Mouse (Mus musculus) spleen, adult 12 weeks (tissue): ENCODE measurements around the gene Nudt9.

Source experiments
- DNase-seq: peaks from one replicate; pipeline ENCODE4 v3.0.0; 2022; ENCODE audit warnings: low spot score

Nudt9 gene

GRCm38 (mm10) chr5:104077508-104077907, 31.4 kb downstream of the Nudt9 start, which contains the start of gene Gm17660:
Gene Gm17660 (minus strand): TSS chr5:104077608.
- no peak for DNase-seq

- no peak for DNase-seq
Observed at GRCm38 (mm10) chr5:104080736-104081135, 34.6 kb downstream of the Nudt9 start.

- DNase-seq, result no peak
Observed at GRCm38 (mm10) chr5:104085366-104085765, 39.3 kb downstream of the Nudt9 start.

GRCm38 (mm10) chr5:104089751-104090150, 43.6 kb downstream of the Nudt9 start:
- no peak for DNase-seq

- no peak for DNase-seq
Observed at GRCm38 (mm10) chr5:104095416-104096077, 49.4 kb downstream of the Nudt9 start.

GRCm38 (mm10) chr5:104096078-104096938, 50.2 kb downstream of the Nudt9 start:
- no peak for DNase-seq

GRCm38 (mm10) chr5:104101678-104102531, 55.8 kb downstream of the Nudt9 start:
- no peak for DNase-seq

- no peak for DNase-seq
Observed at GRCm38 (mm10) chr5:104103171-104103570, 57.1 kb downstream of the Nudt9 start.

- no peak for DNase-seq
Observed at GRCm38 (mm10) chr5:104104111-104104510, 58.0 kb downstream of the Nudt9 start.

GRCm38 (mm10) chr5:104108127-104108875, 62.2 kb downstream of the Nudt9 start:
- no peak for DNase-seq

- no peak for DNase-seq
Observed at GRCm38 (mm10) chr5:104108879-104109369, 62.8 kb downstream of the Nudt9 start.

GRCm38 (mm10) chr5:104109516-104109915, 63.4 kb downstream of the Nudt9 start:
- no peak for DNase-seq

- DNase-seq, result no peak
Observed at GRCm38 (mm10) chr5:104110171-104110920, 64.2 kb downstream of the Nudt9 start.

GRCm38 (mm10) chr5:104112016-104112415, 65.9 kb downstream of the Nudt9 start:
- DNase-seq, result no peak

GRCm38 (mm10) chr5:104112511-104112910, 66.4 kb downstream of the Nudt9 start:
- DNase-seq, result no peak

- DNase-seq, result no peak
Observed at GRCm38 (mm10) chr5:104113491-104114172, 67.5 kb downstream of the Nudt9 start, which contains the start of gene Sparcl1. Gene Sparcl1 (minus strand): TSS chr5:104113733.
